Mouse (Mus musculus) liver, embryonic 13.5 days (tissue): ENCODE measurements around the gene Chmp1a. TPM values are rescaled to one million over a fixed set of nuclear protein-coding genes. Genes with fewer than 3 reads are reported as not detected.
A peak's percentile ranks its signal among the peaks of the same experiment; 100 is the strongest.
"Not testable (repeated sequence)": the region's sequence is repeated elsewhere in the genome, so short reads cannot be mapped to it uniquely, and the experiment has no call there.

Experiments
- ATAC-seq: fragments of 200-750 bp; cut with Nextera tagmentation; 2 replicates; pipeline ENCODE4 v1.8.0; 2017; ENCODE audit warnings: low read depth, mild to moderate bottlenecking, moderate number of reproducible peaks, moderate library complexity
- DNase-seq: peaks from one replicate; pipeline ENCODE4 v3.0.0; 2022
- H3K27ac ChIP-seq: fragments of 300-500 bp; sonication (generic); 2 replicates; pipeline ENCODE4 v1.5.1; 2015; ENCODE audit warnings: moderate library complexity, mild to moderate bottlenecking, inconsistent platforms
- H3K27me3 ChIP-seq: fragments of 300-500 bp; sonication (generic); 2 replicates; pipeline ENCODE4 v1.6.1; 2015; ENCODE audit warnings: mild to moderate bottlenecking, inconsistent platforms
- H3K36me3 ChIP-seq: fragments of 300-500 bp; sonication (generic); 2 replicates; pipeline ENCODE4 v1.6.1; 2015; ENCODE audit warnings: mild to moderate bottlenecking, inconsistent platforms
- H3K4me1 ChIP-seq: fragments of 300-500 bp; sonication (generic); replicated peaks from 2 replicates; pipeline ENCODE4 v1.6.1; 2015; ENCODE audit warnings: inconsistent platforms
- H3K4me2 ChIP-seq: fragments of 300-500 bp; sonication (generic); 2 replicates; pipeline ENCODE4 v1.6.1; 2015; ENCODE audit warnings: inconsistent platforms, mild to moderate bottlenecking, moderate library complexity
- H3K4me3 ChIP-seq: fragments of 300-500 bp; sonication (generic); replicated peaks from 2 replicates; pipeline ENCODE4 v1.5.1; 2015; ENCODE audit warnings: mild to moderate bottlenecking, inconsistent platforms
- H3K9ac ChIP-seq: fragments of 300-500 bp; sonication (generic); 2 replicates; pipeline ENCODE4 v1.6.1; 2015; ENCODE audit warnings: mild to moderate bottlenecking, inconsistent platforms
- H3K9me3 ChIP-seq: fragments of 300-500 bp; sonication (generic); replicated peaks from 2 replicates; pipeline ENCODE4 v1.6.1; 2016; ENCODE audit warnings: inconsistent platforms
- WGBS: fragments of 180-500 bp; shearing (Covaris S2); methylation state at CpG from one replicate; pipeline ENCODE4 v1.1.7; 2015; ENCODE audit not compliant: insufficient replicate concordance; 5-methylcytosine and 5-hydroxymethylcytosine counted together
- polyA plus RNA-seq: library from polyadenylated mRNA; unstranded; fragments of >200 nt; fragmentation: Nextera tagmentation; extraction: Ambion mirVana; gene quantifications from 2 replicates; pipeline ENCODE4 v1.2.1, GENCODE M21; 2015

Chmp1a gene
- 74.6 and 77.5 TPM in 2 replicates for polyA plus RNA-seq

DNA sequence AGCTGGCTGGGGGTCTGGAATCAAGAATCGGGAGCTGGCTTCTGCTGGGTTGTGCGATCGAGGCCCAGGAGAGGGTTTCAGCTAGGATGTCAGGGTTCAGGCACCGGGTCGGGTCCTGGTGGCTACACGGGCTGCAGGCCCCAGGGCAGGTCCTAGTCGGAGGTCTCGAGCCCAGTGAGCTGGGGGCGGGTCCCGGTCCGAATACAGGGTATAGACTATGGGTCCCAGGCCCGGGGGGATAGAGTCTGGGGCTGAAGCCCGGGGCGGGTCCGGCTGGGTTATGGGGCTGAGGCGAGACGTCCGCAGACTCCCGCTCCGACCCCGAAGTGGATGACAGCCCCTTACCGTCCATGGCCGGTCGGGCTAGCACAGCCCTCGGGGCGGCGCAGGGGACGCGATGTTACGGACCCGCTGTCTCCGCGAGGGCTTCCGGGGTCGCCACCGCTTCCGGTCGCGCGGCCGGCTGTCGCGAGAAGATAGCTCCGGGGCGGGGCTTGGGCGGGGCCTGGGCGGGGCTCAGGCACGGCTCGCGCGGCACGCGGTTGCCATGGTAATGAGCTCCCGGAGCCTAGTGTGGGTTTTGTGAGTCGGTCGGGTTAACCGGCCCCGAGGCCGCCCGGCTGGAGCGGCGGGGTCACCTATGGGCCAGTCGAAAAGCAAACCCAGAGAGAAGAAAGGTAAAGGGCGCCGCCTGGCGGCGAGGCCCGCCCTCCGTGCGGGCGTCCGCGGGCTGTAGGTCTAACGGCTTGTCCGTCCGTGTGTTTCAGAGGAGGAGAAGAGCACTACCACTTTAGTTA is at the start of gene Chmp1a, which contains the start of gene Spata33:
Gene Chmp1a (minus strand): TSS at position 443 of the 797 bp plus-strand sequence.
Gene Spata33 (plus strand): TSS at position 512 of the 797 bp plus-strand sequence.
- DNase-seq: peak; percentile 84
- peak within 1 kb of the TSS; percentile 96 for H3K4me2 ChIP-seq
- WGBS: 1% methylated on average over 76 of the region's 76 CpGs
- ATAC-seq: peak; percentile 89
- peak within 1 kb of the TSS; percentile 87 for H3K27ac ChIP-seq
- peak within 1 kb of the TSS; percentile 99 for H3K4me3 ChIP-seq
- H3K4me1 ChIP-seq: peaks cover 22% of the 10 kb centered on the region
- peaks cover 32% of the 10 kb centered on the region for H3K36me3 ChIP-seq
- peaks cover 3% of the 10 kb centered on the region; the same call in 1 of the 2 replicates for H3K27me3 ChIP-seq
- no peaks in the 10 kb centered on the region for H3K9me3 ChIP-seq
- H3K9ac ChIP-seq: peak within 1 kb of the TSS; percentile 98

DNA sequence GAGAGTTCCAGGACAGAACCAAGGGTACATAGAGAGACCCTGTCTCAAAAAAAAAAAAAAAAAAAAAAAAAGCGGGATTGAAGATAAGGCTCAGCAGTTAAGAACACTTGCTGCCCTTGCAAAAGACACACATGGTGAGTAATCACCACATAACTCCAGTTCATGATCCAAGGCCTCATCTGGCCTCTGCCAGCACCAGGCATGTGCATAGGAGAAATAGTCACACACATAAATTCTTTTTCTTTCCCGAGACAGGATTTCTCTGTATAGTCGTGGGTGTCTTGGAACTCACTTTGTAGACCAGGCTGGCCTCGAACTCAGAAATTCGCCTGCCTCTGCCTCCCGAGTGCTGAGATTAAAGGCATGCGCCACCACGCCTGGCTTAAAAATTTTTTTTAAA is 45.0 kb upstream of the Chmp1a start:
- H3K9ac ChIP-seq, H3K9me3 ChIP-seq, H3K4me3 ChIP-seq, H3K4me2 ChIP-seq, ATAC-seq, H3K27ac ChIP-seq, H3K27me3 ChIP-seq, DNase-seq: not testable (repeated sequence)
- 74% methylated on average over 8 of the region's 8 CpGs for WGBS
- Histone ChIP-seq H3K36me3 (peaks cover 55% of the 10 kb centered on the region), H3K4me1 (peaks cover 27% of the 10 kb centered on the region)

GRCm38 (mm10) chr8:123257114-123257513 is 44.6 kb upstream of the Chmp1a start:
- Histone ChIP-seq H3K4me2 (no peak overlapping the region), H3K27me3 (no peaks in the 10 kb centered on the region), H3K36me3 (peaks cover 55% of the 10 kb centered on the region), H3K4me1 (peaks cover 28% of the 10 kb centered on the region), H3K4me3 (no peak overlapping the region), H3K9ac (no peak overlapping the region), H3K9me3 (no peaks in the 10 kb centered on the region), H3K27ac (no peak overlapping the region)
- no peak for ATAC-seq
- 80% methylated on average over 3 of the region's 3 CpGs for WGBS
- no peak for DNase-seq

- WGBS: 64% methylated on average over 6 of the region's 6 CpGs
- DNase-seq: no peak
- peak overlapping the region; percentile 97 for H3K4me3 ChIP-seq
- H3K9ac ChIP-seq: peak overlapping the region; percentile 97
- H3K27me3 ChIP-seq: no peaks in the 10 kb centered on the region
- ATAC-seq: no peak
- peaks cover 28% of the 10 kb centered on the region for H3K4me1 ChIP-seq
- H3K27ac ChIP-seq: peak overlapping the region; percentile 84; the same call in 1 of the 2 replicates
- H3K36me3 ChIP-seq: peaks cover 57% of the 10 kb centered on the region
- no peaks in the 10 kb centered on the region for H3K9me3 ChIP-seq
- H3K4me2 ChIP-seq: peak overlapping the region; percentile 96
Observed at GRCm38 (mm10) chr8:123255170-123255569, 42.6 kb upstream of the Chmp1a start.

- under 1% methylated on average over 89 of the region's 99 CpGs for WGBS
- H3K4me1 ChIP-seq: peaks cover 28% of the 10 kb centered on the region
- peak; percentile 96 for ATAC-seq
- no peaks in the 10 kb centered on the region for H3K27me3 ChIP-seq
- H3K9ac ChIP-seq: peak within 1 kb of the TSS; percentile 97
- H3K36me3 ChIP-seq: peaks cover 54% of the 10 kb centered on the region
- H3K4me3 ChIP-seq: peak within 1 kb of the TSS; percentile 97
- H3K9me3 ChIP-seq: no peaks in the 10 kb centered on the region
- H3K4me2 ChIP-seq: peak within 1 kb of the TSS; percentile 96
- peak within 1 kb of the TSS; percentile 84 for H3K27ac ChIP-seq
- peak; percentile 76 for DNase-seq
Observed at GRCm38 (mm10) chr8:123254099-123254885, 41.7 kb upstream of the Chmp1a start, which contains the start of the genes Zfp276 and Vps9d1. Gene Zfp276, plus strand, starts transcription at chr8:123254195. Gene Vps9d1, minus strand, starts transcription at chr8:123254348.

DNA sequence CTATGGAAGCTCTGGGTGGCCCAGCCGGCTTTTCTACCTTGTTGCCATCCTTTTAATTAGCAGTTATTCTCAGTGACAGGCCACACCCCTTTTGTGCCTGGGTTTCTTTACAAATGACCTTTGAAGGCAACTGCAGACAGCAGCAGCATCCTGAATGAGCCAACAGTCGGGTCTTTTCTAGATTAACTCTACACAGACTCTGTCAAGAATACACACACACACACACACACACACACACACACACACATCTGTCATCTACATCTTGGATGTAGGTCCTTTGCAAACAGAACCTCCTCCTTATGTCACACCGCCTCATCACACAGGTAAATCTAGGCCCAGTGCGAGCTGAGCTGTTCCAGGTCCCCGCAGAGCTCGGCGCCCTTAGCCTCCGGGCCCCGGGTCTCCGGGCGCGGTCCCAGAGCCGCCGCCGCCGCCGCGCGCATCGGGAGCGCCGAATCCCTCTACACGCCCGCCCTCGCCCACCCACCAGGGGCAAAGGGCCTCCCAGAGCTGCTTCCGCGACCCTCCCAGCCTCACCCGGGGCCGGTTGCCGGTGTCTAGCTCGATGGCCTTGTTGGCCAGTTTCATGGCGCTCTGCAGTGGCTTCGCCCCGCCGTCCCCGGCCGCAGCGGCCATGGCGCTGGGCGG is 41.0 kb upstream of the Chmp1a start:
- H3K4me2 ChIP-seq: peak overlapping the region; percentile 96
- H3K4me1 ChIP-seq: peaks cover 28% of the 10 kb centered on the region
- no peaks in the 10 kb centered on the region for H3K27me3 ChIP-seq
- peak overlapping the region; percentile 97 for H3K4me3 ChIP-seq
- H3K27ac ChIP-seq: peak overlapping the region; percentile 84
- peaks cover 54% of the 10 kb centered on the region for H3K36me3 ChIP-seq
- WGBS: 1% methylated on average over 31 of the region's 40 CpGs
- ATAC-seq (peak; percentile 43), DNase-seq (no peak)
- no peaks in the 10 kb centered on the region for H3K9me3 ChIP-seq
- H3K9ac ChIP-seq: peak overlapping the region; percentile 97

DNA sequence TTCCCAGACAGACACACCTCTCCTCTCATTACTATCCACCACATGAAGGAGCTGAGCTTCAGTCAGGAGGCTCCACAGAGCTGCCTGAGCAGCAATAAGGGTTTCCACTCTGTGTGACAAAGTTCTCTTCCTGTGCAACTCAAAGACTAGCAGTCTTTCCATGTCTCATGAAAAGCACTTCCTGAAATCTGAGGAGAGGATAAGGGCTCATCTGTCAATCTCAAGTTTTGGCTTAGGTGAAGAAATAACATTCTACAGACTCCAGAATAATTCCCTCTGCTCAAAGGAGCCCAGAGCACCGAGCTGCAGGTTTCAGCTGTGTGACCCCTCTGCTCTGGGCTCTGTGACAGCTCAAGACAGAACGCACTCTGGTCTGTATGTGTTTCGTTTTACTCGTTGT is 40.4 kb upstream of the Chmp1a start:
- peaks cover 54% of the 10 kb centered on the region for H3K36me3 ChIP-seq
- peaks cover 28% of the 10 kb centered on the region for H3K4me1 ChIP-seq
- no peak for ATAC-seq
- H3K4me3 ChIP-seq: peak overlapping the region; percentile 97
- H3K9me3 ChIP-seq: no peaks in the 10 kb centered on the region
- 50% methylated on average over 4 of the region's 4 CpGs for WGBS
- peak overlapping the region; percentile 97 for H3K9ac ChIP-seq
- no peak for DNase-seq
- H3K27me3 ChIP-seq: no peaks in the 10 kb centered on the region
- peak overlapping the region; percentile 96 for H3K4me2 ChIP-seq
- peak overlapping the region; percentile 36; the same call in 1 of the 2 replicates for H3K27ac ChIP-seq

DNA sequence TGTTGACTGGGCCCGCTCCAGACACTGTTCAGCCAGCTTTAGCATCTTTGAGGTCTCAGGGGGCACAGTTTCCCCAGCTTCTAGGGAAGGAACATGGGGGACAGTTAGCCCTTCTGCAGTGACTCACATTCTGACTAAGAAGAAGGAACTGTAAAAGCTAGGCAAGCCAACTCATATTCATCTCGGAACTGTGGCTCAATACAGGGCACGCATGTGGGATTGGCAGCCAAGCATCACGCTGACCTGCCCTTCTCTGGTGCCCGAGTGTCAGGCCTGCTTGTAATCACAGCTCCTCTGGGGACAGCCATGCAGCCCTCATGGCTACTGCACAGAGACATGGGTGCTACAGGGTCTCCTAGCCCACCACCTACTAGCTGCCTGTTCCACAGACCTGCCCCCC is 38.4 kb upstream of the Chmp1a start:
- H3K36me3 ChIP-seq: peaks cover 52% of the 10 kb centered on the region
- no peaks in the 10 kb centered on the region for H3K27me3 ChIP-seq
- no peak for ATAC-seq
- no peaks in the 10 kb centered on the region for H3K9me3 ChIP-seq
- H3K9ac ChIP-seq: no peak overlapping the region
- no peak overlapping the region for H3K4me3 ChIP-seq
- H3K27ac ChIP-seq: no peak overlapping the region
- peaks cover 24% of the 10 kb centered on the region for H3K4me1 ChIP-seq
- 81% methylated on average over 5 of the region's 5 CpGs for WGBS
- DNase-seq: no peak
- H3K4me2 ChIP-seq: no peak overlapping the region

- 77% methylated on average over 8 of the region's 8 CpGs for WGBS
- ATAC-seq: no peak
- Histone ChIP-seq H3K9me3 (no peaks in the 10 kb centered on the region), H3K27ac (no peak overlapping the region), H3K27me3 (no peaks in the 10 kb centered on the region), H3K4me2 (no peak overlapping the region), H3K4me3 (no peak overlapping the region), H3K9ac (no peak overlapping the region), H3K36me3 (peaks cover 54% of the 10 kb centered on the region), H3K4me1 (peaks cover 12% of the 10 kb centered on the region)
- DNase-seq: no peak
Observed at GRCm38 (mm10) chr8:123248596-123248995, 36.0 kb upstream of the Chmp1a start.

GRCm38 (mm10) chr8:123247748-123248147 is 35.2 kb upstream of the Chmp1a start:
- no peaks in the 10 kb centered on the region for H3K9me3 ChIP-seq
- H3K27ac ChIP-seq: no peak overlapping the region
- no peaks in the 10 kb centered on the region for H3K27me3 ChIP-seq
- peaks cover 3% of the 10 kb centered on the region for H3K4me1 ChIP-seq
- peaks cover 54% of the 10 kb centered on the region for H3K36me3 ChIP-seq
- ATAC-seq (no peak), DNase-seq (no peak)
- WGBS: 85% methylated on average over 6 of the region's 6 CpGs
- H3K4me2 ChIP-seq: no peak overlapping the region
- H3K4me3 ChIP-seq: no peak overlapping the region
- no peak overlapping the region for H3K9ac ChIP-seq

DNA sequence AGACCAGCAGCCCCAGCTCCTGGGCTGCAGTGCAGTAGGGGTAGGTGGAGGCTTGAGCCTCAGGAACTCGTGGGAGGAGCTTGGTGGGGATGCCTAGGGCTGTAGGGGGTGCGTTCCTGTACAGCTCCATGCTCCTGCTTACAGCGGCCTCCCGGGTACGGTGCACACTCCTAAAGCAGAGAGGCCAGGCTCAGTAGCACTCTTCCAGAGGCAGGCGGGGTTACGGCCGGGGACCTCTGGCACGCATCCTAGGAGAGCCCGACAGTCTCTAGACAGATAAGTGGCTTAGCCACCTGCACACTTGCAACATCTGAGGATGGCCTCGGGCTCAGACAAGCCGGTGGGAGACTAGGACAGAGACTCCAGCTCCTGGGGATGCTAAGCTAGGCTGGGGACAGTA is 33.0 kb upstream of the Chmp1a start:
- peaks cover 46% of the 10 kb centered on the region for H3K36me3 ChIP-seq
- H3K27me3 ChIP-seq: no peaks in the 10 kb centered on the region
- no peak overlapping the region for H3K9ac ChIP-seq
- no peak overlapping the region for H3K4me3 ChIP-seq
- 81% methylated on average over 12 of the region's 12 CpGs for WGBS
- no peak for ATAC-seq
- H3K27ac ChIP-seq: no peak overlapping the region
- no peaks in the 10 kb centered on the region; the same call in 1 of the 2 replicates for H3K4me1 ChIP-seq
- DNase-seq: no peak
- H3K9me3 ChIP-seq: no peaks in the 10 kb centered on the region
- no peak overlapping the region for H3K4me2 ChIP-seq
